Mouse (Mus musculus) hindbrain, embryonic 16.5 days (tissue): ENCODE results near the gene Abhd12. TPM values are rescaled to one million over a fixed set of nuclear protein-coding genes. Genes with fewer than 3 reads are reported as not detected.
"Not testable (repeated sequence)": the region's sequence is repeated elsewhere in the genome, so short reads cannot be mapped to it uniquely, and the experiment has no call there.

Experiments
- ATAC-seq: fragments of 200-750 bp; cut with Nextera tagmentation; 2 replicates; pipeline ENCODE4 v1.8.0; 2017; ENCODE audit warnings: moderate TSS enrichment, moderate library complexity
- H3K27ac ChIP-seq: fragments of 300-500 bp; sonication (generic); 2 replicates; pipeline ENCODE4 v1.5.1; 2014; ENCODE audit warnings: low read depth, mild to moderate bottlenecking, control low read depth, low read length, moderate library complexity
- H3K27me3 ChIP-seq: fragments of 300-500 bp; sonication (generic); replicated peaks from 2 replicates; pipeline ENCODE4 v1.6.1; 2014; ENCODE audit warnings: low read length; ENCODE audit not compliant: control insufficient read depth, insufficient read depth
- H3K36me3 ChIP-seq: fragments of 300-500 bp; sonication (generic); 2 replicates; pipeline ENCODE4 v1.6.1; 2014; ENCODE audit warnings: mild to moderate bottlenecking, low read length, moderate library complexity, mixed read lengths; ENCODE audit not compliant: control insufficient read depth, insufficient read depth
- H3K4me1 ChIP-seq: fragments of 300-500 bp; sonication (generic); 2 replicates; pipeline ENCODE4 v1.6.1; 2014; ENCODE audit warnings: low read depth, low read length; ENCODE audit not compliant: control insufficient read depth, insufficient read depth
- H3K4me2 ChIP-seq: fragments of 300-500 bp; sonication (generic); 2 replicates; pipeline ENCODE4 v1.6.1; 2014; ENCODE audit warnings: mild to moderate bottlenecking, low read length, control low read depth, moderate library complexity
- H3K4me3 ChIP-seq: fragments of 300-500 bp; sonication (generic); 2 replicates; pipeline ENCODE4 v1.5.1; 2014; ENCODE audit warnings: mild to moderate bottlenecking, low read length, control low read depth, moderate library complexity
- H3K9ac ChIP-seq: fragments of 300-500 bp; sonication (generic); 2 replicates; pipeline ENCODE4 v1.6.1; 2014; ENCODE audit warnings: low read depth, mild to moderate bottlenecking, control low read depth, low read length, moderate library complexity
- H3K9me3 ChIP-seq: fragments of 300-500 bp; sonication (generic); 2 replicates; pipeline ENCODE4 v1.6.1; 2014; ENCODE audit warnings: mild to moderate bottlenecking, low read length, moderate library complexity; ENCODE audit not compliant: control insufficient read depth
- WGBS: fragments of 180-500 bp; shearing (Covaris S2); extraction: QIAGEN DNeasy Blood & Tissue Kit; methylation state at CpG from one replicate; pipeline ENCODE4 v1.1.7; 2014; 5-methylcytosine and 5-hydroxymethylcytosine counted together
- polyA plus RNA-seq: library from polyadenylated mRNA; unstranded; fragments of >200 nt; fragmentation: Nextera tagmentation; extraction: Ambion mirVana; gene quantifications from 2 replicates; pipeline ENCODE4 v1.2.1, GENCODE M21; 2015

Abhd12 gene
- polyA plus RNA-seq, 1 experiment from 2014 or later: 157 TPM

- Histone ChIP-seq H3K4me1 (no peaks in the 10 kb centered on the region), H3K4me3 (no peak overlapping the region), H3K9me3 (no peaks in the 10 kb centered on the region), H3K4me2 (no peak overlapping the region), H3K36me3 (peaks cover 5% of the 10 kb centered on the region), H3K27me3 (no peaks in the 10 kb centered on the region), H3K27ac (no peak overlapping the region), H3K9ac (no peak overlapping the region)
- no peak for ATAC-seq
- 87% methylated on average over 3 of the region's 3 CpGs for WGBS
Measured at GRCm38 (mm10) chr2:150918720-150919119, 14.2 kb upstream of the Abhd12 start.

- WGBS: 94% methylated on average over 5 of the region's 5 CpGs
- ATAC-seq: no peak
Measured at GRCm38 (mm10) chr2:150915786-150916185, 11.2 kb upstream of the Abhd12 start.

GRCm38 (mm10) chr2:150914781-150915515, 10.4 kb upstream of the Abhd12 start:
- Histone ChIP-seq H3K36me3 (peaks cover 5% of the 10 kb centered on the region), H3K9ac (no peak overlapping the region), H3K4me1 (peaks cover 3% of the 10 kb centered on the region), H3K9me3 (no peaks in the 10 kb centered on the region), H3K27ac (no peak overlapping the region), H3K27me3 (no peaks in the 10 kb centered on the region), H3K4me2 (no peak overlapping the region), H3K4me3 (no peak overlapping the region)
- 87% methylated on average over 4 of the region's 4 CpGs for WGBS
- no peak for ATAC-seq

More at GRCm38 (mm10) chr2:150915786-150916185, 11.2 kb upstream of the Abhd12 start:
- Histone ChIP-seq H3K9ac (no peak overlapping the region), H3K27me3 (no peaks in the 10 kb centered on the region), H3K27ac (no peak overlapping the region), H3K36me3 (peaks cover 5% of the 10 kb centered on the region), H3K4me1 (no peaks in the 10 kb centered on the region), H3K4me2 (no peak overlapping the region), H3K9me3 (no peaks in the 10 kb centered on the region), H3K4me3 (no peak overlapping the region)

- Histone ChIP-seq H3K9ac (peak overlapping the region; percentile 70; the same call in 1 of the 2 replicates), H3K27me3 (no peaks in the 10 kb centered on the region), H3K4me2 (peak overlapping the region; percentile 71), H3K9me3 (no peaks in the 10 kb centered on the region), H3K4me1 (peaks cover 4% of the 10 kb centered on the region), H3K36me3 (no peaks in the 10 kb centered on the region), H3K27ac (no peak overlapping the region), H3K4me3 (peak overlapping the region; percentile 84)
- WGBS: 39% methylated on average over 8 of the region's 10 CpGs
- ATAC-seq: no peak
Measured at GRCm38 (mm10) chr2:150910295-150910881, 5.8 kb upstream of the Abhd12 start.

GRCm38 (mm10) chr2:150909429-150910039, 5.0 kb upstream of the Abhd12 start:
- under 1% methylated on average over 35 of the region's 35 CpGs for WGBS
- peak overlapping the region; percentile 84 for H3K4me3 ChIP-seq

GRCm38 (mm10) chr2:150908881-150909280, 4.3 kb upstream of the Abhd12 start:
- H3K27ac ChIP-seq, H3K9ac ChIP-seq, H3K9me3 ChIP-seq, H3K4me1 ChIP-seq, ATAC-seq, H3K27me3 ChIP-seq, H3K36me3 ChIP-seq: not testable (repeated sequence)
- WGBS: 54% methylated on average over 6 of the region's 6 CpGs
- H3K4me3 ChIP-seq: peak overlapping the region; percentile 84
- H3K4me2 ChIP-seq: peak overlapping the region; percentile 71

More at GRCm38 (mm10) chr2:150909429-150910039, 5.0 kb upstream of the Abhd12 start:
- no peaks in the 10 kb centered on the region for H3K27me3 ChIP-seq
- H3K9ac ChIP-seq: peak overlapping the region; percentile 70
- peak overlapping the region; percentile 74 for H3K27ac ChIP-seq
- H3K4me1 ChIP-seq: peaks cover 4% of the 10 kb centered on the region
- no peaks in the 10 kb centered on the region for H3K9me3 ChIP-seq
- no peaks in the 10 kb centered on the region for H3K36me3 ChIP-seq
- H3K4me2 ChIP-seq: peak overlapping the region; percentile 71
- peak; percentile 94 for ATAC-seq

GRCm38 (mm10) chr2:150904936-150905450, 452 bp upstream of the Abhd12 start, which contains the start of gene Gins1:
Gene Gins1, plus strand, starts transcription at chr2:150905400.
- no peaks in the 10 kb centered on the region for H3K9me3 ChIP-seq
- ATAC-seq: no peak
- WGBS: 37% methylated on average over 9 of the region's 9 CpGs
- peak within 1 kb of the TSS; percentile 97 for H3K9ac ChIP-seq
- peak within 1 kb of the TSS; percentile 86 for H3K4me2 ChIP-seq
- H3K4me1 ChIP-seq: peaks cover 16% of the 10 kb centered on the region
- peak within 1 kb of the TSS; percentile 90 for H3K27ac ChIP-seq
- no peaks in the 10 kb centered on the region for H3K36me3 ChIP-seq
- no peaks in the 10 kb centered on the region for H3K27me3 ChIP-seq
- H3K4me3 ChIP-seq: peak within 1 kb of the TSS; percentile 97

GRCm38 (mm10) chr2:150902347-150902746, 2.2 kb downstream of the Abhd12 start:
- H3K9ac ChIP-seq: no peak overlapping the region
- no peaks in the 10 kb centered on the region for H3K9me3 ChIP-seq
- no peaks in the 10 kb centered on the region for H3K36me3 ChIP-seq
- H3K4me3 ChIP-seq: peak overlapping the region; percentile 6; the same call in 1 of the 2 replicates
- no peak overlapping the region for H3K27ac ChIP-seq
- ATAC-seq: no peak
- H3K4me1 ChIP-seq: peaks cover 15% of the 10 kb centered on the region
- peak overlapping the region; percentile 44 for H3K4me2 ChIP-seq
- 87% methylated on average over 8 of the region's 8 CpGs for WGBS
- no peaks in the 10 kb centered on the region for H3K27me3 ChIP-seq

- Histone ChIP-seq H3K27ac (no peak overlapping the region), H3K9ac (no peak overlapping the region), H3K27me3 (no peaks in the 10 kb centered on the region), H3K4me3 (no peak overlapping the region), H3K9me3 (no peaks in the 10 kb centered on the region), H3K4me2 (no peak overlapping the region), H3K36me3 (no peaks in the 10 kb centered on the region), H3K4me1 (peaks cover 15% of the 10 kb centered on the region)
- ATAC-seq: no peak
- 95% methylated on average over 6 of the region's 6 CpGs for WGBS
Measured at GRCm38 (mm10) chr2:150900341-150900740, 4.2 kb downstream of the Abhd12 start.
